Mouse (Mus musculus) activated CD4-positive, CD25-positive, alpha-beta regulatory T cell, adult 9 weeks (primary cell): Measurements from ENCODE around the gene Rps15a. TPM values are rescaled to one million over a fixed set of nuclear protein-coding genes. Genes with fewer than 3 reads are reported as not detected.

Source experiments
- polyA plus RNA-seq: library from polyadenylated mRNA; unstranded; fragments of 100-300 nt; shearing (Covaris generic); gene quantifications from one replicate; pipeline ENCODE4 v1.2.1, GENCODE M21; 2017

The Rps15a gene
- 1,012 TPM for polyA plus RNA-seq

DNA sequence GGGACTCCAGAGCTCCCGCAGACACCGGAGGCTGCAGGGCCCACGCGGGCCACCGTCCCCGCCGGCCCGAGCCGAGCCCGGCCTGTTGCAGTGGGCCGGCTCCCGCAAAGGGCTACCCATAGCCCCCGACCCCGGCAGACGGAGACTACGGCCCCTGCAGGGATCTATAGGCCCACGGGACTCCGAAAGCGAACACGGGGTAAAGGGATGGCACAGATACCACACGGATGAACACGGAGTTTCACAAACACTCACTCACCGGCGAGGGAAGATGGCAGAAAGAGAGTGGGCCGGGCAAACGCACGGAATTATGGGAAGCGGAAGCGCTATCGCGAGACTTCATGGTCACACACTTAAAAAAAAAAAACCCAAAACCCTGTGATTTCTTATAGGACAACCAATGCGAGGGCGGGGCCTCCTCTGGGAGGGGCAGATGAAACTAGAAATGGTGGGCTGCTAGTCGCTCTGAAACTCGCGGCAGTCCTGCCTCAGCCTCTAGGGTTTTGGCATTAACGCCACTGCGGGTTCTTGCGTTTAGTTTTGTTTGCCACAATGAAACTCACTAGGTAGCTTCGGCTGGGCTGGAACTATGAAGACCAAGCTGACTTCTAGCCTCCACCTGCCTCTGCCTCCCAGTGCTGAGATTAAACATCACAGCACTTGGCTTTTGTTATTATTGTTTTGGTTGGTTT lies at the start of gene Rps15a:
Rps15a (minus strand) TSS at position 312 of the 692 bp plus-strand sequence.

GRCm38 (mm10) chr7:118129430-118130041 lies 13.5 kb upstream of the Rps15a start, which contains the start of gene Arl6ip1:
Arl6ip1 (minus strand) TSS chr7:118129662.

Other genes starting within 250 kb of the Rps15a start
- gene Arl6ip1, start 13.5 kb upstream of the Rps15a start, polyA plus RNA-seq = 667 TPM
- gene Smg1, start 127.5 kb upstream of the Rps15a start, polyA plus RNA-seq = 19.6 TPM